Mouse (Mus musculus): ENCODE measurements around the gene Tmem217. TPM values are rescaled to one million over a fixed set of nuclear protein-coding genes. Genes with fewer than 3 reads are reported as not detected.
A peak's percentile ranks its signal among the peaks of the same experiment; 100 is the strongest.

Gene Tmem217
- 0.20 and 0.51 TPM in 2 replicates for polyA plus RNA-seq (2015; fragmentation: Nextera tagmentation; extraction: Ambion mirVana)

DNA sequence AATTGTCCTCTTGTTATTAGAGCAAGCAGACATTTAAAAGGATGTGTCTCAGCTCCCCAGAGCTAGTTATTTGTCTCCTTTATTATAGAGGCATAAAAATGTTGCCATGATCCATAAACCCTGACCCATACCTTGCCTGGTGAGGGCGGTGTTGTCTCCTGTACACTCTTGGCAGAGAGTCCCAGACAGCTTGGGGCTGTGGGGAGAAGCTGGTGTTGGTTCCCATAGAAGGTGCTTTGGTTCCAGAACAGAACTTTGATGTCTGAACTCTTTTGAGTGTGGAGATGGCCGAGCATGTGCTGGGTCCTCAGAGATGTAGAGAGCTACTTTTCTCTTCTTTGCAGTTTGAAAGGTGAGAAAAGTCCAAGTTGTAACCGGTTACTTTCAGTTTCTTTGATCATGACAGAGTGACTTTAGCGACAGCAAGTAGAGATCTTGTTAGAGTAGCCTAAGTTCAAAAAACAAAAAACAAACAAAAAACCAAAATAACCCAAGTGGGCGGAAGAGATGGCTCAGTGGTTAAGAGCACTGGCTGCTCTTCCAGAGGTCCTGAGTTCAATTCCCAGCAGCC lies at the start of gene Tmem217:
Gene Tmem217 (minus strand): TSS at position 224 of the 571 bp plus-strand sequence.
- peak; percentile 18; the same call in 1 of the 2 replicates for TF ChIP-seq CTCF (IDR thresholded peaks at IDR 0.05; ENCODE audit: low read depth)
- H3K4me3 ChIP-seq (replicated peaks; ENCODE audit: low read depth, low read length): no peak within 1 kb of the TSS
- H3K36me3 ChIP-seq (ENCODE audit: insufficient read depth, low read length): no peaks in the 10 kb centered on the region
- no peak within 1 kb of the TSS for H3K27ac ChIP-seq
- no peak within 1 kb of the TSS for H3K9ac ChIP-seq (ENCODE audit: low read depth, low read length)
- peaks cover 16% of the 10 kb centered on the region for H3K4me1 ChIP-seq (replicated peaks; ENCODE audit: insufficient read depth, low read length)
- WGBS: 82% methylated on average over 5 of the region's 5 CpGs
- ATAC-seq (replicated peaks; ENCODE audit: low FRiP score, low read depth): no peak
- peak within 1 kb of the TSS; percentile 88; the same call in 1 of the 2 replicates for H3K4me2 ChIP-seq (ENCODE audit: low read length)
- no peak for DNase-seq (ENCODE audit: low spot score)
- H3K27me3 ChIP-seq (ENCODE audit: insufficient read depth, low read length): no peaks in the 10 kb centered on the region
- H3K9me3 ChIP-seq (replicated peaks; ENCODE audit: low read length): no peaks in the 10 kb centered on the region

GRCm38 (mm10) chr17:29601391-29601790 lies 49.2 kb upstream of the Tmem217 start:
- no peak overlapping the region for H3K4me2 ChIP-seq (ENCODE audit: low read length)
- 67% methylated on average over 4 of the region's 4 CpGs for WGBS

DNA sequence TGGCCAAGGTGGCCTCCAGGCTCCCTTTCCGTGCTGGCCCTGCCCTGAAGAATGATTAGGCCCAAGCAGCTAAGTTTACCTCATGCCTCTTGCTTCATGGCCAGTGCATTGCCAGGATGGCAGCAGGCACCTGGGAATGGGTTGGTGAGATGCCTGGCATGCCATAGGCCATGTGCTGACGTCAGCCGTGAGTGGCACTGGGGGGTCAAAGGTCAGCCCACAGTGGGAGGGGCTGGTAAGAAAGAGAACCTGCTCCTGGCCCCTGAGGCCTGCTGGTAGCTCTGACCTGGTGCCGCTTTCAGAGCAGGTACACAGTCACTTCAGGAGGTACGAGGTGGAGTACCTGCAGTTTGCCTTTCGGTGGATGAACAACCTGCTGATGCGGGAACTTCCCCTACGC lies 47.4 kb upstream of the Tmem217 start:
- Histone ChIP-seq H3K9ac (ENCODE audit: low read depth, low read length) (no peak overlapping the region), H3K4me1 (replicated peaks; ENCODE audit: insufficient read depth, low read length) (no peaks in the 10 kb centered on the region), H3K9me3 (replicated peaks; ENCODE audit: low read length) (no peaks in the 10 kb centered on the region), H3K4me2 (ENCODE audit: low read length) (no peak overlapping the region), H3K36me3 (ENCODE audit: insufficient read depth, low read length) (peaks cover 20% of the 10 kb centered on the region), H3K27me3 (ENCODE audit: insufficient read depth, low read length) (no peaks in the 10 kb centered on the region), H3K27ac (no peak overlapping the region), H3K4me3 (replicated peaks; ENCODE audit: low read depth, low read length) (no peak overlapping the region)
- no peak for DNase-seq (ENCODE audit: low spot score)
- WGBS: 80% methylated on average over 8 of the region's 8 CpGs
- TF ChIP-seq CTCF (IDR thresholded peaks at IDR 0.05; ENCODE audit: low read depth): no peak
- ATAC-seq (replicated peaks; ENCODE audit: low FRiP score, low read depth): no peak

More at GRCm38 (mm10) chr17:29601391-29601790, 49.2 kb upstream of the Tmem217 start:
- no peaks in the 10 kb centered on the region for H3K9me3 ChIP-seq (replicated peaks; ENCODE audit: low read length)
- H3K36me3 ChIP-seq (ENCODE audit: insufficient read depth, low read length): peaks cover 20% of the 10 kb centered on the region
- no peak for ATAC-seq (replicated peaks; ENCODE audit: low FRiP score, low read depth)
- H3K27ac ChIP-seq: no peak overlapping the region
- TF ChIP-seq CTCF (IDR thresholded peaks at IDR 0.05; ENCODE audit: low read depth): no peak
- H3K4me3 ChIP-seq (replicated peaks; ENCODE audit: low read depth, low read length): no peak overlapping the region
- no peak for DNase-seq (ENCODE audit: low spot score)
- H3K27me3 ChIP-seq (ENCODE audit: insufficient read depth, low read length): no peaks in the 10 kb centered on the region
- H3K9ac ChIP-seq (ENCODE audit: low read depth, low read length): no peak overlapping the region
- H3K4me1 ChIP-seq (replicated peaks; ENCODE audit: insufficient read depth, low read length): no peaks in the 10 kb centered on the region

DNA sequence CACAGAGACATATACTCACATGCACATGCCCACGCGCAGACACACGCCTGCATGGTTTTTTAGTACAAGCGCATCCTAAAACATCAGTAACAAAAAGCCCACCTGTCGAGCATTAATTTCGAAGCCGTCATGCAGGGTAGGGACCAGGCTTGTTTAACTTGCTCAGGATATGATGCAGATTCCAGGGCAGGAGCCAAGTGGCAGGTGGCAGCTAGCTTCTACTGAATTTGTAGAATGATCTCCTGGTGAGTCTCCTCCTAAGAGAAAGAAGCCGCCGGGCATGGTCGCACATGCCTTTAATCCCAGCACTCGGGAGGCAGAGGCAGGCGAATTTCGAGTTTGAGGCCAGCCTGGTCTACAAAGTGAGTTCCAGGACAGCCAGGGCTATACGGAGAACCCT lies 46.9 kb upstream of the Tmem217 start:
- WGBS: 94% methylated on average over 14 of the region's 14 CpGs
- no peaks in the 10 kb centered on the region for H3K27me3 ChIP-seq (ENCODE audit: insufficient read depth, low read length)
- ATAC-seq (replicated peaks; ENCODE audit: low FRiP score, low read depth) (no peak), DNase-seq (ENCODE audit: low spot score) (no peak)
- H3K36me3 ChIP-seq (ENCODE audit: insufficient read depth, low read length): peaks cover 23% of the 10 kb centered on the region
- no peak for TF ChIP-seq CTCF (IDR thresholded peaks at IDR 0.05; ENCODE audit: low read depth)
- H3K4me3 ChIP-seq (replicated peaks; ENCODE audit: low read depth, low read length): no peak overlapping the region
- H3K4me1 ChIP-seq (replicated peaks; ENCODE audit: insufficient read depth, low read length): no peaks in the 10 kb centered on the region
- no peaks in the 10 kb centered on the region for H3K9me3 ChIP-seq (replicated peaks; ENCODE audit: low read length)
- no peak overlapping the region for H3K9ac ChIP-seq (ENCODE audit: low read depth, low read length)
- H3K4me2 ChIP-seq (ENCODE audit: low read length): no peak overlapping the region
- H3K27ac ChIP-seq: no peak overlapping the region

GRCm38 (mm10) chr17:29596771-29597132 lies 44.6 kb upstream of the Tmem217 start:
- 76% methylated on average over 13 of the region's 13 CpGs for WGBS
- Histone ChIP-seq H3K9ac (ENCODE audit: low read depth, low read length) (no peak overlapping the region), H3K27ac (no peak overlapping the region), H3K4me2 (ENCODE audit: low read length) (no peak overlapping the region), H3K4me3 (replicated peaks; ENCODE audit: low read depth, low read length) (no peak overlapping the region), H3K36me3 (ENCODE audit: insufficient read depth, low read length) (peaks cover 17% of the 10 kb centered on the region), H3K27me3 (ENCODE audit: insufficient read depth, low read length) (no peaks in the 10 kb centered on the region), H3K9me3 (replicated peaks; ENCODE audit: low read length) (no peaks in the 10 kb centered on the region), H3K4me1 (replicated peaks; ENCODE audit: insufficient read depth, low read length) (no peaks in the 10 kb centered on the region)
- ATAC-seq (replicated peaks; ENCODE audit: low FRiP score, low read depth): no peak
- no peak for TF ChIP-seq CTCF (IDR thresholded peaks at IDR 0.05; ENCODE audit: low read depth)
- no peak for DNase-seq (ENCODE audit: low spot score)

DNA sequence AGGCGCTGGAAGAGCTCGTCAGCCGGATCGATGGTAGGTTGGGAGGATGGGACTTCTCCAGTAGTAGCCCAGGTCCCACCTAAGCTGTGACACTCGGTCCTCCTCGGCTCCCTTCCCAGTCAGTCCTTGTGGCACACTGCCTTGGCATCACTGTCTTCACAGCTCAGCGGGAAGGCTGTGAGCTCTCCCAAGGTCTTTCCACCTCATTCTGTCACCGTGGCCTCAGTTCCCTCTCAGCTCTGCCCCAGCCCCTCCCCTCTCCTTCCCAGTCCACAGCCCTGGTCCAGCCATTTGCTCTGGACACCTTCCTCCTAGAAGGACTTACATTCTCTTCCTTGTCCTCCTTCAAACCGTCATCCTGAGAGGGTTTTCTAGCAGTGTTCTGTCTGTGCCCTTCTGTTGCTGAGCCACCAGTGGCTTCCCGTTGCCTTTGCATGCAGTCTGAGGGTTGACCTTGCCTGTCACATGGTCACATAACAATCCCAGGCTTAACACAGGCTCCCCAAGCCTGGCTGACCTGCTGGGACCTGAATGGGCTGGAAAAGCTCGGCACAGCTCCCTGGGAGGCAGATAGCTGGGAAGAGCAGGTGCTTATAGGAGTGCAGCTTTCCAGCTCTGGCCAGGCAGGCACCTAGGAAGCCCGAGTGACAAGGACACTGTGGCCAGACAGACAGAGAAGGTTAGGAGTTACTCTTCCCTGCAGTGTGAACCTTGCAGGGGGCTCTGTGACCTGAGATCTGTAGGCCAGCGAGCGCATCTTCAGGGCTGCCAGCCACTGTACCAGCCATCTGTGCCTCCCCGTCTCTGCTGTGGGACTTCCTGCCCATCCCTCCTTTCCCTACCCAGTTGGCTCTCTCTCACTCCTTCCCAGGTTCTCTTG lies 43.9 kb upstream of the Tmem217 start:
- no peak for TF ChIP-seq CTCF (IDR thresholded peaks at IDR 0.05; ENCODE audit: low read depth)
- Histone ChIP-seq H3K9me3 (replicated peaks; ENCODE audit: low read length) (no peaks in the 10 kb centered on the region), H3K9ac (ENCODE audit: low read depth, low read length) (no peak overlapping the region), H3K27me3 (ENCODE audit: insufficient read depth, low read length) (no peaks in the 10 kb centered on the region), H3K4me2 (ENCODE audit: low read length) (no peak overlapping the region), H3K36me3 (ENCODE audit: insufficient read depth, low read length) (peaks cover 17% of the 10 kb centered on the region), H3K4me1 (replicated peaks; ENCODE audit: insufficient read depth, low read length) (no peaks in the 10 kb centered on the region), H3K4me3 (replicated peaks; ENCODE audit: low read depth, low read length) (no peak overlapping the region), H3K27ac (peak overlapping the region; percentile 25; the same call in 1 of the 2 replicates)
- DNase-seq (ENCODE audit: low spot score) (no peak), ATAC-seq (replicated peaks; ENCODE audit: low FRiP score, low read depth) (0 out of 2 replicates have a peak, but pooled peaks have one; percentile 21)
- WGBS: 77% methylated on average over 15 of the region's 15 CpGs

Data from kidney, postnatal 0 days (tissue).